Mouse (Mus musculus): Measurements from ENCODE around the gene Svs3b.
"Not testable (repeated sequence)": the region's sequence is repeated elsewhere in the genome, so short reads cannot be mapped to it uniquely, and the experiment has no call there.

Gene Svs3b

DNA sequence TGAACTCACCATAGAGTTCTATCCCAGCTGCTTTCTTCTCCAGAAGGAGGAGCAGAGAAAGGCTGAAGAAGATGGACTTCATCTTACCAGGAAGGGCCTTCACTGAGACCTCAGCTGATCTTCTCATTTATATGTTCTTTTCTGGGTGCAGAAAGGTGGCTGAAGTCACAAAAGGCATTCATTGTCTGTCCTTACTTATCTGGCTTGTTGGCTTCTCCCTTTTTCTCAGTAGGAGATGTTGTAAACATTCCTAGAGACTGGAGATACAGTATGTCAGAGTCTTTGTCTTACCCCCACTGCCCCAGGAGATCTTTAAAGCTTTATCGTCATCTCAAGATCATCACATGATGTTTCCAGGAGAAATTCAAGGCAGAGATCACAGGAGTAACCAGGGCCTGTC, at the start of gene Svs3b:
TSS of gene Svs3b (minus strand) at position 101 of the 400 bp plus-strand sequence.
- not testable (repeated sequence) for DNase-seq (ENCODE audit: low read depth, low spot score)

DNA sequence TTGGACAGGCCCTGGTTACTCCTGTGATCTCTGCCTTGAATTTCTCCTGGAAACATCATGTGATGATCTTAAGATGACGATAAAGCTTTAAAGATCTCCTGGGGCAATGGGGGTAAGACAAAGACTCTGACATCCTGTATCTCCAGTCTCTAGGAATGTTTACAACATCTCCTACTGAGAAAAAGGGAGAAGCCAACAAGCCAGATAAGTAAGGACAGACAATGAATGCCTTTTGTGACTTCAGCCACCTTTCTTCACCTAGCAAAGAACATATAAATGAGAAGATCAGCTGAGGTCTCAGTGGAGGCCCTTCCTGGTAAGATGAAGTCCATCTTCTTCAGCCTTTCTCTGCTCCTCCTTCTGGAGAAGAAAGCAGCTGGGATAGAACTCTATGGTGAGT, 32.5 kb upstream of the Svs3b start, which contains the start of gene Svs3a:
TSS of gene Svs3a (plus strand) at position 301 of the 400 bp plus-strand sequence.
- DNase-seq (ENCODE audit: low read depth, low spot score): not testable (repeated sequence)

DNA sequence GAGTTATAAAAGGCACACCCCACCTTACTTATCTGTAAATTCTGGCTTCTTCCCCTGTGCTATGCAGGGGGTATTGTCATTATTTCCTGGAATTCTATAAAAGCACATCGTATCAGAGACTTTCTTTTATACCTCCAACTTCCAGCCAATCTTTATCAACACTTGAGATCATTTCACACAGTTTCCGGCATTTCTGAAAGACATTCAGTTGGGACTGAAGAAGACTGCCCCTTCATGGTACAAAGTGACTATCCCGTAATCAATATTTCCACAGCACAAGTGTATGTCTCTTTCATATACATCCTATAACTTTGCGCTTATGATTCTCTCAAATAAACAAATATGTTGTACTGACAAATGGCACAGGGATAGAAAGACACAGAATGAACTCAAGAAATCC, 21.9 kb upstream of the Svs3b start, which contains the start of gene Svs4:
TSS of gene Svs4 (minus strand) at position 101 of the 400 bp plus-strand sequence.
- DNase-seq (ENCODE audit: low read depth, low spot score): no peak

DNA sequence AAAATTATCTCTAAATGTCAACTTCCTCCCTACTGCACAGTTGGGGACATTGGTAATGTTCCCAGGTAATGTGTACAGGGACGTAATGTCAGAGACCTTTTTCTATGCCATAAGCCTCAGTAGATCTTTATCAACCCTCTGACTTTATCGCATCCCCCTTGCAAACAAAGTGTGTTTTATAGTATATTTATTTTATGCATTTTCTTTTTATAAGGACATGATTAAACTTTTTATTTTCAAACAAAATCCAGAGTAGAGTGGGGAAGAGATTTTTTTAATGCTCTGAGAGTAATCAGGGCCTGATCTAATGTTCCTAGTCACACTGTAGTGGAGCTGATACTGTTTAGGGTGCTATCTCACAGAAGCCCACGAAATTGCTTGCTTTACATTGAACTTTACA, 18.1 kb downstream of the Svs3b start, which contains the start of gene Svs2:
TSS of gene Svs2 (minus strand) at position 101 of the 400 bp plus-strand sequence.
- DNase-seq (ENCODE audit: low read depth, low spot score): no peak

DNA sequence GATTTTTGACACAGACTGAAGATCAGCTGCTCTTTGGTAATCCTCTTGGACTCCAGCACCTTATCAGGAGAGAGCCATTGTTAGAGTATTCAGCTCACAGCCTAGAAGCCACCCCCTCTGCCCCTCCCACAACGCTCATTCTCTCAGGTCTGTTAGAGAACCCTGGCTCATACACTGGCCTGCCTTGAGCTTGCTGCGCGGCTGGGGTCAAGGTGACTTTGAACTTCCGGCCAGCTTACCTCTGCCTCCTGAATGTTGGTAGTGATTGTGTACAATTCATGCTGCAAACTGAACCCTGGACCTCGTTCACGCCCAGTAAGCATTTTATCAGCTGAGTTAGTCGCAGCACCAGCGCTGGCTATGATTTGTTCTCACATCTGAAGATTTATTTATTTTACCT, 23.8 kb downstream of the Svs3b start:
- peak; percentile 64 for DNase-seq (ENCODE audit: low read depth, low spot score)

DNA sequence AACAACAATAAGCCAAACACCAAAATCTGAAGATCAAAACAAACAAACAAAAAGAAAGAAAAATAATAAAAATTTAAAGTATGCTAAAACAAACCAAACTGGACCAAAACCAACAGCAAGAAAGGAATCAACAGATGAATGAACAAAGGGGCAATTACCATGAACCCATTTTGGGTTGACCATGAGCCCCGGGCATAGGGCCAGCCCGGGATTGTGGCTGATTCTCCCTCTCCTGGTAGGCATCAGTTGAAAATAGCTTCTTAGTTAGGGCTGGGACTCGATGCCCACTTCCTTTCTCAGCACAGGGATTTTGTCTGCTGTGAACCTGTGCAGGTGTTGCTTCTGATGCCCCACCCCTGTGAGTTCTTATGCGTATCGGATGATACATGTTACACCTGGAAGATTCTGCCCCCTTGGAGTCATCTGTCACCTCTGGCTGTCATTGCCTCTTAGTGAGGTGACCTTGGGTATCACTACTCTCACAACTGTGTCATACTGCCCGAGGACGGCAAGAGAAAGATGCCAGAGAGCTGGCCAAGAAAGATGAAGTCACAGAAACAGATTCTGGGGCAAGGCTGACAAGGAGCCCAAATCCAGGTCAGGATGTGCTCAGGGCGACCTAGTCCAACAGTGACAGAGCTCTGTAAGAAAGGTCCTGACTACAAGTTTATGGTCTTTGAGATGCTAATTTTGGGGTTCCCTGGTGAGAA, 27.9 kb downstream of the Svs3b start:
- peak; percentile 4 for DNase-seq (ENCODE audit: low read depth, low spot score)

DNA sequence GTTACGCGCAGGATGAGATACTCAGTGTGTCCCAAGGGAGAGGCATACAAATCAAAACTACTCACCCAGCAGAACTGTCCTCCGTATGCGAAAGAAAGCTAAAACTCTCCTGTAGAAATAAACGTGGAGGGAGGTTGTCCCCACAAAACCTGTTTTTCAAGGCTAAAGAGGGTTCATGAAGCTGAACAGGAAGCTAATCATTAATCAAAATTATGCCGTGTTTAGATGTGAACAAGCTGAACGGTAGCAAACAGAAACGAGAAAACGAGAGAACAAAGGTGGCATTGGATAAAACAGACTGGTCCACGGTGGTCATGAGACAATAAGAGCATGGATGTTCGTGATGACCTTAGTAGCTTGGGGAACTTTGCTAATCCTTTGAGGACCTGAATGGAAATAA, 34.9 kb downstream of the Svs3b start, which contains the start of gene Wfdc15b:
TSS of gene Wfdc15b (minus strand) at position 139 of the 400 bp plus-strand sequence.
- no peak for DNase-seq (ENCODE audit: low read depth, low spot score)

DNA sequence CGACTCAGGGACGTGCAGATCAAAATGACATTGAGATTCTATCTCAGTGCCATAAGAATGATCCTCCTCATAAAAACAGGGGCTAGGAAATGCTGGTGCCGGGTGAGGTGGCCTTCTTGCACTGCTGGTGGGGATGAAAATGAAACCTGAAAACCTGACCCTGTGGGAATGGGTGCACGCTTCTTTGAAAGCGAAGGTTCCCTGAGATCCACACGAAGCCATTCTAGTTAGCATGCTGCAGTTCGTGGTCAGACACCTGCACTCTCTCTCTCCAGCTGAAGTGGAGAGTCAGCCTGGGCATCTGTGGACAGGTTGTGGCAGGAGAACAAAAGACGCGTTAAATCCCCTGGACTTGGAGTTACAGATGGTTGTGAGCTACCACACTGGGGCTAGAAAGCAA, 37.1 kb downstream of the Svs3b start:
- no peak for DNase-seq (ENCODE audit: low read depth, low spot score)

DNA sequence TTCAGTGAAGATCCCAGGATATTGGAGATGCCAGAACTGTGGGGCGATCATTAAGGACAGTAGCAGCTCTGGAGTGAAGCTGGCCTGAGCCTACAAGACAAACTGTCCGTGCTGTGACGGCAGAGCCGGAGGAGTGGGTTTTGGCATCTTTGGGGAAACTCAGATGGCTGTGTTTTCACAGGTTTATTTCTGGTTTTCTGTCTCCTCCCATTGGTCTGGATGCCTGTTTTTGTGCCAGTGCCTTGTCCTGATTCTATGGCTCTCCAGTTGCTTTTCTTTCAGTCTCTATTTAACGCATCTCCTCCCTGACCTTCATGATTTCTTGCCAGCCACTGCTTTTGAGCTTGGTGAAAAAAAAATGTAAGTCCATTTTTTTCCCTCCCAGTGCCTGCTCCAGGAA, 43.7 kb downstream of the Svs3b start:
- DNase-seq (ENCODE audit: low read depth, low spot score): no peak

DNA sequence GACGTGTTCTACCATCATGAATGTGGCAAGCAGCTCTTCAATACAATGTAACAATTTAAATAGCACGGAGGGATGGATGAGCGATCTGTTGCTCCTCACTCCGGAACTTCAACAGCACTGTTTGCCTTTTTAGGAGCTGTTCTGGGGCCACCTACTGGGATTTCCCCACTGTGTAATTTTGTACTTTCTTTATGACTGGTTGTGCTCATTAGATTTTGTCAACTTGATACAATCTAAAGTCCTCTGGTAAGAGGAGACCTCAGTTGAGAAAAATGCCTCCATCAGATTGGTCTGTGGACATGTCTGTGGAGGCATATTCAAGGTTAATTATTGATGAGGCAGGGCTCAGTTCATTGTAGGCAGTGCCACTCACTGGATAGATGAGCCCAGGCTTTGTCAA, 45.5 kb downstream of the Svs3b start:
- DNase-seq (ENCODE audit: low read depth, low spot score): no peak

DNA sequence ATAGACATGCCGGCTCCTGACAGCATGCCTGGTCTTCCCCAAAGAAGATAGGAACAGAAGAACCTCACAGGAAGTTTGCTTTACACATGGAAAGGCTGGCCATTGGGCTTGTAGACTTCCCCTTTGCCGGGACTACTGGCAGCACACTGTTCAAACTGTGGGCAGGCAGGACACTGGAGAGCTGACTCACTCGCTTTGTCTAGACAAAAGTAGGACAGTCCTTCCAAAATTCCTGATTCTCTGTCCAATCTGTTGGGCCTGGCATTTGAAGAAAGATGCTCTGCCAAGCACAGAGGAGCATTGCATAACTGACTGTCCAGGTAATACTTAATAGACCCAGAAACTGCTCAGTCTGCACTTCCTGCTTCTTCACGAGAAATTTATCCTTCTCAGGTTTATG, 49.8 kb downstream of the Svs3b start:
- DNase-seq (ENCODE audit: low read depth, low spot score): no peak

DNA sequence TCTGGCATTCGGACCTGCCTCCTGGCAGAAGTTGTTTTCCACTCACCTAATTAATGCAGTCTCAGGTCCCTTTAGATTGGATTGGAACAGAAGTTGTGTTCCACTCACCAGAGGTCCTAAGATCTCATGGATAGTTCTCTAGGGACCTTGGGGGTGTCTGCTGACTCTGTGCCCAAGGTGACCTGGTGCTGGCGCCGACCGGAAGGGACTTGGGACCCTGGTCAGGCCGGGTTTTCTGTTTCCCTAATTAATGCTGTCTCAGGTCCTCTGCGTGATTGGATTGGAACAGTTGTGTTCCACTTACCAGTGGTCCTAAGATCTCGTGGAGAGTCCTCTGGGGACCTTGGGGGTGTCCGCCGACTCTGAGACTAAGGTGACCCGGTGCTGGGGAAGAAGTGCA, 50.4 kb downstream of the Svs3b start:
- DNase-seq (ENCODE audit: low read depth, low spot score): not testable (repeated sequence)
